Mouse (Mus musculus) stomach, embryonic 16.5 days (tissue): ENCODE data around the gene Nceh1. TPM values are rescaled to one million over a fixed set of nuclear protein-coding genes. Genes with fewer than 3 reads are reported as not detected.

Experiments
- ATAC-seq: fragments of 200-750 bp; cut with Nextera tagmentation; 2 replicates; pipeline ENCODE4 v1.8.0; 2017; ENCODE audit warnings: moderate number of reproducible peaks, moderate TSS enrichment; ENCODE audit not compliant: insufficient read depth, low FRiP score
- H3K27ac ChIP-seq: fragments of 300-500 bp; sonication (generic); 2 replicates; pipeline ENCODE4 v1.5.1; 2014; ENCODE audit warnings: low read length
- H3K27me3 ChIP-seq: fragments of 300-500 bp; sonication (generic); 2 replicates; pipeline ENCODE4 v1.6.1; 2014; ENCODE audit warnings: low read length, control low read depth, mixed read lengths; ENCODE audit not compliant: control insufficient read depth, insufficient read depth
- H3K36me3 ChIP-seq: fragments of 300-500 bp; sonication (generic); 2 replicates; pipeline ENCODE4 v1.6.1; 2014; ENCODE audit warnings: low read length; ENCODE audit not compliant: control insufficient read depth, insufficient read depth
- H3K4me1 ChIP-seq: fragments of 300-500 bp; sonication (generic); 2 replicates; pipeline ENCODE4 v1.6.1; 2014; ENCODE audit warnings: low read length, control low read depth, mixed read lengths; ENCODE audit not compliant: control insufficient read depth, insufficient read depth
- H3K4me2 ChIP-seq: fragments of 300-500 bp; sonication (generic); 2 replicates; pipeline ENCODE4 v1.6.1; 2014; ENCODE audit warnings: low read depth, low read length, mixed read lengths
- H3K4me3 ChIP-seq: fragments of 300-500 bp; sonication (generic); replicated peaks from 2 replicates; pipeline ENCODE4 v1.5.1; 2014; ENCODE audit warnings: mild to moderate bottlenecking, low read length
- H3K9ac ChIP-seq: fragments of 300-500 bp; sonication (generic); 2 replicates; pipeline ENCODE4 v1.6.1; 2014; ENCODE audit warnings: low read length
- H3K9me3 ChIP-seq: fragments of 300-500 bp; sonication (generic); replicated peaks from 2 replicates; pipeline ENCODE4 v1.6.1; 2016; ENCODE audit warnings: low read length, control low read depth; ENCODE audit not compliant: control insufficient read depth
- WGBS: fragments of 180-500 bp; shearing (Covaris S2); extraction: QIAGEN DNeasy Blood & Tissue Kit; methylation state at CpG from one replicate; pipeline ENCODE4 v1.1.7; 2014; 5-methylcytosine and 5-hydroxymethylcytosine counted together
- polyA plus RNA-seq: library from polyadenylated mRNA; unstranded; fragments of >200 nt; fragmentation: Nextera tagmentation; extraction: Ambion mirVana; gene quantifications from 2 replicates; pipeline ENCODE4 v1.2.1, GENCODE M21; 2015

The Nceh1 gene
- 7.5 and 8.6 TPM in 2 replicates for polyA plus RNA-seq

DNA sequence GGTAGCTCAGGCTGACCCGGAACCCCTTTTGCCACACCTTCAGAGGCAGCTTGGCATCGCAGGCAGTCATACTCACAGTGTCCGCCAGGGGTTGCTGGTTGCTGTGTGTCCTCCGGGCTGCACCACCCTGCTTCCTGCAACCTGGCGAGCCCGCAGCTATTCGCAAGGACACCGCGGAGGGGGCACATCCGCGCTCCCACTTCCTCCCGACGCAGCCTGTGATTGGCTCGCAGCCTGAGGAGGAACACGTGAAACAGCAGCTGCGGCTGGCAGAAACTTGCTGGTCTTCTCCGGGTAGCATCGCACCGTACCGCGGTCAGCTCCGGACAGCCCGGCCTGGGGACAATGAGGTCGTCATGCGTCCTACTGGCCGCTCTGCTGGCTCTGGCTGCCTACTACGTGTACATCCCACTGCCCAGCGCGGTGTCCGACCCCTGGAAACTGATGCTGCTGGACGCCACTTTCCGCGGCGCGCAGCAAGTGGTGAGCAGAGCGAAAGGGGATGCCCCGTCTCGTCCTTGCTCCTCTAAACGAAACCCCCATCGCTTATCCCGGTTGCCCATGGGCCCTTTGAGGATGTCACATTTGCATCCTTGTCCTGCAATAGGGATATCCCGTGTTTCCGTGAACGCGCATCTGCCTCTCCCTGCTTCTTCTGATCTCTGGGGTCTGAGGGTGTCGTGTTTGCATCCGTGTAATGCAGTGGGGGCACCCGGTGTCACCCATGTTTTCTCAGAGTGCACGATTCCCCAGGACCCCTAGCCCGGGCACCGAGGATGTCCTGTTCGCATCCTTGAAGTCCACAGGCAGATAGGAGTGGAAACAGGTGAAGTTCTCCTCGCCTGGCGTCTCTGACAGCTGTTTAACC, at the start of gene Nceh1:
Gene Nceh1 (plus strand): TSS at position 233 of the 868 bp plus-strand sequence.
- H3K4me1 ChIP-seq: no peaks in the 10 kb centered on the region; the same call in 1 of the 2 replicates
- peak within 1 kb of the TSS; percentile 98 for H3K4me2 ChIP-seq
- no peaks in the 10 kb centered on the region for H3K36me3 ChIP-seq
- H3K9ac ChIP-seq: peak within 1 kb of the TSS; percentile 80
- H3K4me3 ChIP-seq: peak within 1 kb of the TSS; percentile 68
- under 1% methylated on average over 54 of the region's 54 CpGs for WGBS
- ATAC-seq: peak; percentile 97
- H3K27ac ChIP-seq: no peak within 1 kb of the TSS
- no peaks in the 10 kb centered on the region for H3K9me3 ChIP-seq
- no peaks in the 10 kb centered on the region for H3K27me3 ChIP-seq

DNA sequence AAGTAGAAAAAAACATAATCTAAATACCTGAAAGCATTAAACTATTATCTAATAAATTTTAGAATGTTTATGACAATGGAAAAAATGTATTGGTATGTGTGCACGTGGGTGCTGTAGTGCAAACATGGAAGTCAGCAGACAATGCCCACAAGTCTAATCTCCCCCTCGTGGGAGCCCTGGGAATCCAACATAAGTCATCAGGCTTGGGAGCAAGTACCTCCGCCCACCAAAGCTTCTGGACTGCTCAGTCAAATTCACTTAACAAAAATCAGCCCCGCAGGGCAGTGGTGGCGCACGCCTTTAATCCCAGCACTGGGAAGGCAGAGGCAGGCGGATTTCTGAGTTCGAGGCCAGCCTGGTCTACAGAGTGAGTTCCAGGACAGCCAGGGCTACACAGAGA, 42.7 kb upstream of the Nceh1 start:
- Histone ChIP-seq H3K9ac (no peak overlapping the region), H3K36me3 (peaks cover 21% of the 10 kb centered on the region), H3K27ac (no peak overlapping the region), H3K27me3 (no peaks in the 10 kb centered on the region), H3K4me1 (no peaks in the 10 kb centered on the region), H3K4me3 (no peak overlapping the region), H3K4me2 (no peak overlapping the region), H3K9me3 (no peaks in the 10 kb centered on the region)
- WGBS: 85% methylated on average over 8 of the region's 8 CpGs
- no peak for ATAC-seq

DNA sequence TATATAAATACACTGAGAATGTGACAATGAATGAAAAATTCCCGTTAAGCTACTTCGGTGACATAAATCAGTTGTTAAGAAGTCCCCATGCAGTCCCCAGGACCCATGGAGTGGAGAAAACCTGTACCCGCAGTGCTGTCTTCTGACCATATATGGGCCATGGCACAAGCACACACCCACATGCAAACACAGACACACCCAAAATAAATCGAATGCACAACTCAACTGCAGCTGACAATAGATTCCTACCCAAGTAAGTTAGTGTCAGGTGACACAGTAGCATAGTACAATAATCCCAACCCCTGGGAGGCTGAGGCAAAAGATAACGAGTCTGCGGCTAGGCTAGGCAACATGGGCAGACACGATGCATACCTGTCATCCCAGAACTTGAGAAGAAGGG, 39.2 kb upstream of the Nceh1 start:
- H3K27ac ChIP-seq: no peak overlapping the region
- H3K4me2 ChIP-seq: no peak overlapping the region
- no peaks in the 10 kb centered on the region for H3K4me1 ChIP-seq
- no peak for ATAC-seq
- H3K4me3 ChIP-seq: no peak overlapping the region
- H3K9me3 ChIP-seq: no peaks in the 10 kb centered on the region
- H3K36me3 ChIP-seq: peaks cover 11% of the 10 kb centered on the region
- WGBS: 77% methylated on average over 7 of the region's 7 CpGs
- no peaks in the 10 kb centered on the region for H3K27me3 ChIP-seq
- H3K9ac ChIP-seq: no peak overlapping the region

GRCm38 (mm10) chr3:27145733-27146132, 37.0 kb upstream of the Nceh1 start:
- 89% methylated on average over 7 of the region's 7 CpGs for WGBS
- no peaks in the 10 kb centered on the region for H3K27me3 ChIP-seq
- H3K27ac ChIP-seq: no peak overlapping the region
- ATAC-seq: no peak
- H3K36me3 ChIP-seq: peaks cover 14% of the 10 kb centered on the region
- no peak overlapping the region for H3K9ac ChIP-seq
- no peaks in the 10 kb centered on the region for H3K4me1 ChIP-seq
- H3K4me2 ChIP-seq: no peak overlapping the region
- H3K9me3 ChIP-seq: no peaks in the 10 kb centered on the region
- H3K4me3 ChIP-seq: no peak overlapping the region

DNA sequence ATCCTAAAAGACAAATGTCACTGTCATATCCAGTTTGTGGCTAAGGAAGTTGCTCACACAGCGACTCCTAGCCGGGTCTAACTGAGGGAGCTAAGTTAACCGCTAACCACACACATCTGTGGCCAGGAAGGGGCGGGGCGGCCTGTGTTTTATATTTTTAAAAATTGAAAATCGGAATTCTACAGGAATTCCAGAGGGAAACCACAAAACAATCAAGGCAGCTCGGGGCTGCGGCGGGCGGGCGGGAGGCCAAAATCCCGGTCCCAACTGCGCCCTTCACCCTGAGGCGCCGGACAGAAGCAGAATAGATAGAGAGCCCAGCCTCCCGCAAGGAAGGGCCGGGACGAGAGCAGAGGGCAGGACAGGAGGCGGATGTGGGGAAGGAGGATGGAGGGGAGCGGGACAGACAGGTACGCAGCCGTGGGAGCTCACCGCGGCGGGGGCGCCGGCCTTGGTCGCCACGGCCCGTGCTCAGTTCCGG, 29.5 kb upstream of the Nceh1 start:
- Histone ChIP-seq H3K27me3 (no peaks in the 10 kb centered on the region), H3K9ac (peak overlapping the region; percentile 85), H3K27ac (peak overlapping the region; percentile 81), H3K9me3 (no peaks in the 10 kb centered on the region), H3K36me3 (peaks cover 4% of the 10 kb centered on the region; the same call in 1 of the 2 replicates), H3K4me3 (peak overlapping the region; percentile 94), H3K4me2 (peak overlapping the region; percentile 64), H3K4me1 (peaks cover 12% of the 10 kb centered on the region; the same call in 1 of the 2 replicates)
- peak; percentile 28 for ATAC-seq
- WGBS: under 1% methylated on average over 31 of the region's 31 CpGs

DNA sequence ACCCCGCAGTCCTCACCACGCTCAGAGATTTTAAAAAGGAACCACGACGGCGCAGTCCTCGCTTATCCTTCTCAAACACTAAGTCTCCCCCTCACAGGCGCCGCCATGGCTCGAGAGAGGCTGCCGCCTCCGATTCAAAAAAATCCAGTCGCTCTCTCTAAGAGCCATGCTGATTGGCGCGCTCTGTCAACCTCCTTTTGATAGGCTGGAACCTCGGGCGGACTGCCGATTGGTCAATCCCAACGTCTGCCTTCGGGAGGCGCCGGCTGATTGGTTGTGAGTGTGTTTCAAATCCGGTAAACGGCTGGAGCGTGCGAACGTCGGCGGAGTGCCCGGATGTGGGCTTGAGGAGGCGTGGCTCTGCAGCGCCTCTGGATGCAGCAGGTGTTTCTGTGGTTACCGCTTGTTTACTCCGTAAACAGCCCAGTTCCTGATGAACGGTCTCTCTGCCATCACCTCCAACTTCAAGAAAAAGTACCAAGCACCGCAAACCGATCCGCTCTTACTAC, 29.0 kb upstream of the Nceh1 start, which contains the start of gene Ect2:
Gene Ect2 (minus strand): TSS at position 178 of the 509 bp plus-strand sequence.
- peaks cover 12% of the 10 kb centered on the region; the same call in 1 of the 2 replicates for H3K4me1 ChIP-seq
- H3K9me3 ChIP-seq: no peaks in the 10 kb centered on the region
- WGBS: under 1% methylated on average over 37 of the region's 37 CpGs
- H3K9ac ChIP-seq: peak within 1 kb of the TSS; percentile 85
- peak within 1 kb of the TSS; percentile 94 for H3K4me3 ChIP-seq
- peak within 1 kb of the TSS; percentile 81 for H3K27ac ChIP-seq
- ATAC-seq: peak; percentile 98
- 0 out of 2 replicates have a peak, but pooled peaks cover 3% of the 10 kb centered on the region for H3K36me3 ChIP-seq
- peak within 1 kb of the TSS; percentile 64 for H3K4me2 ChIP-seq
- H3K27me3 ChIP-seq: no peaks in the 10 kb centered on the region

- Histone ChIP-seq H3K4me1 (peaks cover 12% of the 10 kb centered on the region; the same call in 1 of the 2 replicates), H3K9me3 (no peaks in the 10 kb centered on the region), H3K27me3 (no peaks in the 10 kb centered on the region), H3K4me3 (peak overlapping the region; percentile 94), H3K36me3 (0 out of 2 replicates have a peak, but pooled peaks cover 3% of the 10 kb centered on the region), H3K4me2 (peak overlapping the region; percentile 48), H3K27ac (peak overlapping the region; percentile 73), H3K9ac (peak overlapping the region; percentile 44)
- no peak for ATAC-seq
- WGBS: 57% methylated on average over 2 of the region's 2 CpGs
These were observed 28.5 kb upstream of the Nceh1 start for GRCm38 (mm10) chr3:27154280-27154679.

DNA sequence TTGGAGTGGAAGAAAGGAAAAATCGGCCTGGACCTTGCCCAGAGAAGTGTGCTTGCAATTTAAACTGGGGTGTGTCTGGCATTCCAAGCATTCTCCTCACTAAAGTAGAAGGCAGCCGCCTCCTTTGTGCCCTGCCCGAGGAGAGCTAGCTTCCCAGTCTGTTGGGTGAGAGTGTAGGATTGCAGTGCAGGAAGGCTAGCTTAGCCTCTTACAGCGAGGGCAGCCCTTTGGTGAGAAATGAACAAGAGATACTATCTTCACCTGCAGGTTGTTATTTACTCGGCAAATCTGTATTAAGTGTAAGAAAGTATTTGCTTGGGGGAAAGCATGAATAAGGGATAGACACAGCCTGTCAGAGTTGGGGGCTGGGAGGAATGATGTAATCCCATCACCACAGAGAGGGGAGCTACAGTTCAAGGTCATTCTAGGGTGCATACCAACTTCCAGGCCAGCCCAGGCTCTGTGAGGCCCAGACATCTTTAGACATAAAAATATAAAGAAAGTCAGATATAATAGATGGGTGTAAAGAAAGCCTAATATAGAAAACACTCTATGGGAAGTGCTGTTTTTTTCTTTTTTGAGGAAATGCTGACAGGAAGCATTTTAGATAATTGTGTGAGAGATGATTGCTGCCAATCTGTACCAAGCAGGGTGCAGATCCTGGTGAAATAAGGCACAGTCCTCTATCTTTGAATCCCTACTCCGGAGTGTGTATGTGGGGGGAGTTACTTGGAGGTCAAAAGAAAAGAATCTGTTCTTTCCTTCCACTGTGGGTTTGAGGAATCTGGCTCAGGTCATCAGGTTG, 27.5 kb upstream of the Nceh1 start:
- Histone ChIP-seq H3K9ac (no peak overlapping the region), H3K4me2 (no peak overlapping the region), H3K4me3 (no peak overlapping the region), H3K4me1 (peaks cover 12% of the 10 kb centered on the region; the same call in 1 of the 2 replicates), H3K27ac (peak overlapping the region; percentile 73), H3K9me3 (no peaks in the 10 kb centered on the region), H3K36me3 (no peaks in the 10 kb centered on the region), H3K27me3 (no peaks in the 10 kb centered on the region)
- WGBS: 23% methylated on average over 6 of the region's 6 CpGs
- peak; percentile 31; the same call in 1 of the 2 replicates for ATAC-seq
